Mouse (Mus musculus) liver, embryonic 13.5 days (tissue): ENCODE measurements around the gene Tlr8. TPM values are rescaled to one million over a fixed set of nuclear protein-coding genes. Genes with fewer than 3 reads are reported as not detected.
"Not testable (repeated sequence)": the region's sequence is repeated elsewhere in the genome, so short reads cannot be mapped to it uniquely, and the experiment has no call there.

Experiments used
- ATAC-seq: fragments of 200-750 bp; cut with Nextera tagmentation; 2 replicates; pipeline ENCODE4 v1.8.0; 2017; ENCODE audit warnings: low read depth, mild to moderate bottlenecking, moderate number of reproducible peaks, moderate library complexity
- DNase-seq: peaks from one replicate; pipeline ENCODE4 v3.0.0; 2022
- H3K27ac ChIP-seq: fragments of 300-500 bp; sonication (generic); 2 replicates; pipeline ENCODE4 v1.5.1; 2015; ENCODE audit warnings: moderate library complexity, mild to moderate bottlenecking, inconsistent platforms
- H3K27me3 ChIP-seq: fragments of 300-500 bp; sonication (generic); 2 replicates; pipeline ENCODE4 v1.6.1; 2015; ENCODE audit warnings: mild to moderate bottlenecking, inconsistent platforms
- H3K36me3 ChIP-seq: fragments of 300-500 bp; sonication (generic); 2 replicates; pipeline ENCODE4 v1.6.1; 2015; ENCODE audit warnings: mild to moderate bottlenecking, inconsistent platforms
- H3K4me1 ChIP-seq: fragments of 300-500 bp; sonication (generic); replicated peaks from 2 replicates; pipeline ENCODE4 v1.6.1; 2015; ENCODE audit warnings: inconsistent platforms
- H3K4me2 ChIP-seq: fragments of 300-500 bp; sonication (generic); 2 replicates; pipeline ENCODE4 v1.6.1; 2015; ENCODE audit warnings: inconsistent platforms, mild to moderate bottlenecking, moderate library complexity
- H3K4me3 ChIP-seq: fragments of 300-500 bp; sonication (generic); replicated peaks from 2 replicates; pipeline ENCODE4 v1.5.1; 2015; ENCODE audit warnings: mild to moderate bottlenecking, inconsistent platforms
- H3K9ac ChIP-seq: fragments of 300-500 bp; sonication (generic); 2 replicates; pipeline ENCODE4 v1.6.1; 2015; ENCODE audit warnings: mild to moderate bottlenecking, inconsistent platforms
- H3K9me3 ChIP-seq: fragments of 300-500 bp; sonication (generic); replicated peaks from 2 replicates; pipeline ENCODE4 v1.6.1; 2016; ENCODE audit warnings: inconsistent platforms
- WGBS: fragments of 180-500 bp; shearing (Covaris S2); methylation state at CpG from one replicate; pipeline ENCODE4 v1.1.7; 2015; ENCODE audit not compliant: insufficient replicate concordance; 5-methylcytosine and 5-hydroxymethylcytosine counted together
- polyA plus RNA-seq: library from polyadenylated mRNA; unstranded; fragments of >200 nt; fragmentation: Nextera tagmentation; extraction: Ambion mirVana; gene quantifications from 2 replicates; pipeline ENCODE4 v1.2.1, GENCODE M21; 2015

The Tlr8 gene
- polyA plus RNA-seq = 0.36 and 0.37 TPM in 2 replicates

- H3K4me1 ChIP-seq = no peaks in the 10 kb centered on the region
- H3K4me2 ChIP-seq = no peak within 1 kb of the TSS
- no peaks in the 10 kb centered on the region for H3K36me3 ChIP-seq
- H3K9me3 ChIP-seq = no peaks in the 10 kb centered on the region
- 50% methylated on average over 4 of the region's 4 CpGs for whole genome bisulfite sequencing
- H3K9ac ChIP-seq = no peak within 1 kb of the TSS
- no peaks in the 10 kb centered on the region for H3K27me3 ChIP-seq
- DNase-seq = no peak
- H3K27ac ChIP-seq = no peak within 1 kb of the TSS
- no peak within 1 kb of the TSS for H3K4me3 ChIP-seq
- ATAC-seq = no peak
Observed at GRCm38 (mm10) chrX:167264086-167264485, at the start of gene Tlr8. Tlr8 (minus strand) TSS chrX:167264329.

- not testable (repeated sequence) for H3K27me3 ChIP-seq, DNase-seq, H3K4me1 ChIP-seq, H3K4me2 ChIP-seq, H3K4me3 ChIP-seq, H3K9me3 ChIP-seq, H3K27ac ChIP-seq, H3K9ac ChIP-seq, ATAC-seq, H3K36me3 ChIP-seq
- WGBS = 90% methylated on average over 1 of the region's 1 CpGs
Observed at GRCm38 (mm10) chrX:167302061-167302460, 37.9 kb upstream of the Tlr8 start.

GRCm38 (mm10) chrX:167276953-167277352 is 12.8 kb upstream of the Tlr8 start:
- no peaks in the 10 kb centered on the region for H3K27me3 ChIP-seq
- no peaks in the 10 kb centered on the region for H3K4me1 ChIP-seq
- whole genome bisulfite sequencing = 22% methylated on average over 9 of the region's 9 CpGs
- no peaks in the 10 kb centered on the region for H3K36me3 ChIP-seq
- no peak overlapping the region for H3K27ac ChIP-seq
- H3K4me3 ChIP-seq = no peak overlapping the region
- H3K9me3 ChIP-seq = no peaks in the 10 kb centered on the region
- H3K9ac ChIP-seq = no peak overlapping the region
- DNase-seq (peak; percentile 18), ATAC-seq (no peak)
- 0 out of 2 replicates have a peak overlapping the region, but pooled peaks have one; percentile 28 for H3K4me2 ChIP-seq

- no peak overlapping the region for H3K4me3 ChIP-seq
- H3K9ac ChIP-seq = no peak overlapping the region
- no peaks in the 10 kb centered on the region for H3K4me1 ChIP-seq
- WGBS = 32% methylated on average over 10 of the region's 10 CpGs
- no peak overlapping the region for H3K27ac ChIP-seq
- H3K4me2 ChIP-seq = 0 out of 2 replicates have a peak overlapping the region, but pooled peaks have one; percentile 28
- no peak for DNase-seq
- ATAC-seq = no peak
- H3K27me3 ChIP-seq = no peaks in the 10 kb centered on the region
- H3K9me3 ChIP-seq = no peaks in the 10 kb centered on the region
- no peaks in the 10 kb centered on the region for H3K36me3 ChIP-seq
Observed at GRCm38 (mm10) chrX:167276551-167276950, 12.4 kb upstream of the Tlr8 start.

GRCm38 (mm10) chrX:167263530-167263929 is 599 bp downstream of the Tlr8 start:
- no peak overlapping the region for H3K4me2 ChIP-seq
- no peaks in the 10 kb centered on the region for H3K4me1 ChIP-seq
- 58% methylated on average over 4 of the region's 4 CpGs for WGBS
- H3K27ac ChIP-seq = no peak overlapping the region
- ATAC-seq (no peak), DNase-seq (no peak)
- no peaks in the 10 kb centered on the region for H3K36me3 ChIP-seq
- no peaks in the 10 kb centered on the region for H3K27me3 ChIP-seq
- no peak overlapping the region for H3K4me3 ChIP-seq
- no peaks in the 10 kb centered on the region for H3K9me3 ChIP-seq
- H3K9ac ChIP-seq = no peak overlapping the region

- Histone ChIP-seq H3K27ac (no peak overlapping the region), H3K36me3 (no peaks in the 10 kb centered on the region), H3K4me2 (no peak overlapping the region), H3K4me1 (no peaks in the 10 kb centered on the region), H3K27me3 (no peaks in the 10 kb centered on the region), H3K9me3 (no peaks in the 10 kb centered on the region), H3K9ac (no peak overlapping the region), H3K4me3 (no peak overlapping the region)
- ATAC-seq (no peak), DNase-seq (no peak)
- WGBS = 74% methylated on average over 3 of the region's 3 CpGs
Observed at GRCm38 (mm10) chrX:167241736-167242135, 22.4 kb downstream of the Tlr8 start.

- DNase-seq (no peak), ATAC-seq (no peak)
- WGBS = 56% methylated on average over 9 of the region's 9 CpGs
- no peaks in the 10 kb centered on the region for H3K9me3 ChIP-seq
- no peak overlapping the region for H3K9ac ChIP-seq
- no peak overlapping the region for H3K4me3 ChIP-seq
- no peaks in the 10 kb centered on the region for H3K27me3 ChIP-seq
- H3K27ac ChIP-seq = no peak overlapping the region
- no peaks in the 10 kb centered on the region for H3K4me1 ChIP-seq
- no peaks in the 10 kb centered on the region for H3K36me3 ChIP-seq
- no peak overlapping the region for H3K4me2 ChIP-seq
Observed at GRCm38 (mm10) chrX:167239293-167239921, 24.7 kb downstream of the Tlr8 start.

- ATAC-seq = peak; percentile 36; the same call in 1 of the 2 replicates
- Histone ChIP-seq H3K4me3 (no peak overlapping the region), H3K9me3 (no peaks in the 10 kb centered on the region), H3K36me3 (no peaks in the 10 kb centered on the region), H3K27me3 (no peaks in the 10 kb centered on the region), H3K4me1 (no peaks in the 10 kb centered on the region), H3K27ac (no peak overlapping the region), H3K9ac (no peak overlapping the region), H3K4me2 (no peak overlapping the region)
- no peak for DNase-seq
- 26% methylated on average over 9 of the region's 9 CpGs for WGBS
Observed at GRCm38 (mm10) chrX:167233104-167233687, 30.9 kb downstream of the Tlr8 start.

GRCm38 (mm10) chrX:167231150-167231549 is 33.0 kb downstream of the Tlr8 start:
- ATAC-seq = no peak
- no peak overlapping the region for H3K27ac ChIP-seq

GRCm38 (mm10) chrX:167229819-167230218 is 34.3 kb downstream of the Tlr8 start:
- Histone ChIP-seq H3K4me3 (no peak overlapping the region), H3K4me1 (no peaks in the 10 kb centered on the region), H3K9ac (no peak overlapping the region), H3K27ac (no peak overlapping the region), H3K4me2 (no peak overlapping the region), H3K27me3 (no peaks in the 10 kb centered on the region), H3K9me3 (no peaks in the 10 kb centered on the region), H3K36me3 (no peaks in the 10 kb centered on the region)
- ATAC-seq (no peak), DNase-seq (no peak)
- 36% methylated on average over 1 of the region's 1 CpGs for WGBS

More at GRCm38 (mm10) chrX:167231150-167231549, 33.0 kb downstream of the Tlr8 start:
- H3K9ac ChIP-seq = no peak overlapping the region
- no peak for DNase-seq
- 39% methylated on average over 8 of the region's 8 CpGs for WGBS
- H3K4me1 ChIP-seq = no peaks in the 10 kb centered on the region
- H3K27me3 ChIP-seq = no peaks in the 10 kb centered on the region
- no peak overlapping the region for H3K4me3 ChIP-seq
- no peaks in the 10 kb centered on the region for H3K9me3 ChIP-seq
- H3K36me3 ChIP-seq = no peaks in the 10 kb centered on the region
- no peak overlapping the region for H3K4me2 ChIP-seq

- Histone ChIP-seq H3K9ac (no peak overlapping the region), H3K27me3 (no peaks in the 10 kb centered on the region), H3K27ac (no peak overlapping the region), H3K36me3 (no peaks in the 10 kb centered on the region), H3K4me2 (no peak overlapping the region), H3K9me3 (no peaks in the 10 kb centered on the region), H3K4me1 (no peaks in the 10 kb centered on the region), H3K4me3 (no peak overlapping the region)
- ATAC-seq = no peak
- no peak for DNase-seq
- WGBS = 28% methylated on average over 6 of the region's 6 CpGs
Observed at GRCm38 (mm10) chrX:167229206-167229605, 34.9 kb downstream of the Tlr8 start.

GRCm38 (mm10) chrX:167227756-167228155 is 36.4 kb downstream of the Tlr8 start:
- no peak for ATAC-seq
- no peaks in the 10 kb centered on the region for H3K4me1 ChIP-seq
- no peaks in the 10 kb centered on the region for H3K27me3 ChIP-seq
- H3K27ac ChIP-seq = no peak overlapping the region
- WGBS = 81% methylated on average over 6 of the region's 6 CpGs
- no peak for DNase-seq
- no peaks in the 10 kb centered on the region for H3K9me3 ChIP-seq
- H3K36me3 ChIP-seq = no peaks in the 10 kb centered on the region
- H3K9ac ChIP-seq = no peak overlapping the region
- no peak overlapping the region for H3K4me2 ChIP-seq
- no peak overlapping the region for H3K4me3 ChIP-seq
